Mouse (Mus musculus) embryonic facial prominence, embryonic 10.5 days (tissue): Measurements from ENCODE around the gene Plekhb2. TPM values are rescaled to one million over a fixed set of nuclear protein-coding genes. Genes with fewer than 3 reads are reported as not detected.
A peak's percentile ranks its signal among the peaks of the same experiment; 100 is the strongest.

Experiments used
- DNase-seq: peaks from one replicate; pipeline ENCODE4 v3.0.0-alpha.2; 2017; ENCODE audit warnings: low spot score
- H3K27ac ChIP-seq: fragments of 300-500 bp; sonication (generic); replicated peaks from 2 replicates; pipeline ENCODE4 v1.5.1; 2016; ENCODE audit warnings: mild to moderate bottlenecking
- H3K27me3 ChIP-seq: fragments of 300-500 bp; sonication (generic); replicated peaks from 2 replicates; pipeline ENCODE4 v1.6.1; 2016; ENCODE audit warnings: low read depth, mild to moderate bottlenecking; ENCODE audit not compliant: poor library complexity, severe bottlenecking
- H3K36me3 ChIP-seq: fragments of 300-500 bp; sonication (generic); replicated peaks from 2 replicates; pipeline ENCODE4 v1.6.1; 2016; ENCODE audit warnings: mild to moderate bottlenecking, moderate library complexity
- H3K4me1 ChIP-seq: fragments of 300-500 bp; sonication (generic); 2 replicates; pipeline ENCODE4 v1.6.1; 2016
- H3K4me3 ChIP-seq: fragments of 300-500 bp; sonication (generic); 2 replicates; pipeline ENCODE4 v1.5.1; 2016; ENCODE audit warnings: mild to moderate bottlenecking, moderate library complexity
- H3K9me3 ChIP-seq: fragments of 300-500 bp; sonication (generic); 2 replicates; pipeline ENCODE4 v1.6.1; 2016; ENCODE audit warnings: mild to moderate bottlenecking
- WGBS: fragments of 180-500 bp; shearing (Covaris S2); methylation state at CpG from one replicate; pipeline ENCODE4 v1.1.7; 2016; 5-methylcytosine and 5-hydroxymethylcytosine counted together
- polyA plus RNA-seq: library from polyadenylated mRNA; unstranded; fragments of >200 nt; fragmentation: Nextera tagmentation; extraction: Ambion mirVana; gene quantifications from 2 replicates; pipeline ENCODE4 v1.2.1, GENCODE M21; 2016

Plekhb2 gene
- polyA plus RNA-seq, 1 experiment from 2014 or later: 24.6 TPM

DNA sequence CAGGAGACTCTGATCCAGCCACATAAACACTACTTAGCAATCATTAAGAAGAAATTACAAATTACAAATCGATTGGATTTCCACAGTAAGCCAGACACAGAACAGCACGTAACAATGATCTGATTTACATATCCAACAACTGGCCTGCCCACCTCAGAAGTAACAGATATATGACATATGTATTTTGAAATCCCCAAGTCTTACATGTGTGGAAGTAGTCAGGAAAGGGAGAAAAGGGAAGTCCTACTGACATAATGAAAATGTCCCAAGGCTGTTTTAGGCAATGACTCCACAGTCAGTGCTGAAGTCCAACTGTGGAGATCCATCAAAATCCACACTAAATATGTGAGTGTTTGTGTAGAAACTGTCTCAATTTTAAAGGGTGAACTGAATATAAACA is 28.4 kb upstream of the Plekhb2 start:
- Histone ChIP-seq H3K27me3 (no peaks in the 10 kb centered on the region), H3K4me3 (no peak overlapping the region), H3K9me3 (no peaks in the 10 kb centered on the region), H3K27ac (no peak overlapping the region), H3K4me1 (no peaks in the 10 kb centered on the region), H3K36me3 (peaks cover 100% of the 10 kb centered on the region)
- WGBS: 98% methylated on average over 2 of the region's 2 CpGs
- DNase-seq: no peak

DNA sequence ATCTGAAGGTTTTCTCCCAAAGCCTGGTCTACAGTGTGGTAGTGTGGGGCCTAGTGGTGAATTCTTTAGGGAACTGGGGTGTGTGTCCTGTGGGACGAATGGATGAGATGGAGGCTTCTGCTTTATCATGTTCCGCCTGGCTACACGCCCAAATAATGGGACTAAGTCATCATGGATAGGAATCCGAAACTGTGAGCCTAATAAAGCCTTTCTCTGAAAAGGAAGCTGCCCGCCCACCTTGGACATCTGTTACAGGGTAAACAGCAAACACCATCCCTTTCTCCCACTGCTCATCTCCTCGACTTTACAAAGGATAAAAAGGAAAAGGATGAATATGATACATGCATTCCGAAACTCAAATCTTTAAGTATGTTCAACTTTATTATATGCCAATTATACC is 27.8 kb upstream of the Plekhb2 start:
- peaks cover 100% of the 10 kb centered on the region for H3K36me3 ChIP-seq
- H3K27me3 ChIP-seq: no peaks in the 10 kb centered on the region
- no peak overlapping the region for H3K4me3 ChIP-seq
- H3K4me1 ChIP-seq: no peaks in the 10 kb centered on the region
- no peaks in the 10 kb centered on the region for H3K9me3 ChIP-seq
- H3K27ac ChIP-seq: no peak overlapping the region
- WGBS: 91% methylated on average over 7 of the region's 7 CpGs
- no peak for DNase-seq

DNA sequence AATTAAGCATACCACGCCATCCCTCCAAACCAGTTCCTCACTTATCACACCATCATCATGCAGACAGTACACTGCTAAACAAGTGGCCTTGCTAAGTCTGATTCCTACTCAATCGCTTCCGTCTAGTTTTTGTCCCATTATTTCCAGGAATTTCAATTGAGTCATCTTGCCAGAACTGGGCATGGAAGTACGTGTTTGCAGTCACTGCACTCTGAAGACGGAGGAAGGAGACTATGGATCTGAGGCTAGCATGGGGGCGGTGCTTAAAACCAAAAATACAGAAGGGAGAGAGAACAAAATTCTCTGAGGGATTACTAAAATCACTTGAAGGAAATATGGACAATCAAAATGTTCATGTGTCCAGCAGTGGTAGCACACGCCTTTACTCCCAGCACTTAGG is 27.0 kb upstream of the Plekhb2 start:
- Histone ChIP-seq H3K9me3 (no peaks in the 10 kb centered on the region), H3K27me3 (no peaks in the 10 kb centered on the region), H3K36me3 (peaks cover 100% of the 10 kb centered on the region), H3K27ac (no peak overlapping the region), H3K4me1 (no peaks in the 10 kb centered on the region), H3K4me3 (no peak overlapping the region)
- 93% methylated on average over 7 of the region's 7 CpGs for WGBS
- no peak for DNase-seq

DNA sequence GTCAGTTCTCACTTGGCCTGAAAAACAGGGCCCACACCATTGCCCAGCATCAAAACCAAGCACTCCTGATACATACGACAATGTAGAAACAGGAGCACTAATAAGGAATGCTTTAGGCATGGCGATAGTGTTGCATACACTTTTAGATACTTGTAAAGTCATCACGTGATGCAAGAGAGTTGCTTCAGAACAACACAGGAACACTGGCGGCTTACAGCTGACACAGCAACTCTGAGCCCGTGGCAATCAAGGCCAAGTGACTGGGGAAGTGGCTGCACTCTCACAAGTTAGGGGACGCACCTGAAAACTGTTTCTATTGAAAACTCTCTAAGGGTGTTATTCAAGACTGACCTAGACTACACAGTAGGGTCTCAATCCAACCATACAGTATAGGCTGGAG is 26.4 kb upstream of the Plekhb2 start:
- no peak overlapping the region for H3K4me3 ChIP-seq
- peaks cover 100% of the 10 kb centered on the region for H3K36me3 ChIP-seq
- no peak overlapping the region for H3K27ac ChIP-seq
- H3K9me3 ChIP-seq: no peaks in the 10 kb centered on the region
- no peaks in the 10 kb centered on the region for H3K27me3 ChIP-seq
- 91% methylated on average over 6 of the region's 6 CpGs for WGBS
- no peak for DNase-seq
- no peaks in the 10 kb centered on the region for H3K4me1 ChIP-seq

DNA sequence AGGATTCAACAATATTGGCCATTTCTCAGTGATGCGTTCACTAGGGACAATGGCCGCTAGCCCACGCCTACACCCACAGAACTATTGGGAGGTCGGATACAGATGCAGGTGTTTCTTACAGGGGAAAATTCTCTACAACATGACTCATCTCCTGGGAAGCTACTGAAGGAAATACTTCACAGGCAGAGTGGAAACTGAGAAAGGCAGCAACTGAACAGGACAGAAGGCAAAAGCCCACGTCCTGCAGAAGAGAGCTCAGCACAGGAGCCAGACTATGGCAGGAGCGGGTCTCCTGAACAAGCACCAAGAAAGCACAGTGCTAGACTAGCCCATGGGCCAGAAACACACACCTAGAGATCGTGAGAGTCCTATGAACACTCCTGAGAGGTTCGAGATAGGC is 25.6 kb upstream of the Plekhb2 start:
- H3K27ac ChIP-seq: no peak overlapping the region
- no peak for DNase-seq
- no peak overlapping the region for H3K4me3 ChIP-seq
- no peaks in the 10 kb centered on the region for H3K4me1 ChIP-seq
- no peaks in the 10 kb centered on the region for H3K27me3 ChIP-seq
- no peaks in the 10 kb centered on the region for H3K9me3 ChIP-seq
- H3K36me3 ChIP-seq: peaks cover 100% of the 10 kb centered on the region
- WGBS: 91% methylated on average over 8 of the region's 8 CpGs

DNA sequence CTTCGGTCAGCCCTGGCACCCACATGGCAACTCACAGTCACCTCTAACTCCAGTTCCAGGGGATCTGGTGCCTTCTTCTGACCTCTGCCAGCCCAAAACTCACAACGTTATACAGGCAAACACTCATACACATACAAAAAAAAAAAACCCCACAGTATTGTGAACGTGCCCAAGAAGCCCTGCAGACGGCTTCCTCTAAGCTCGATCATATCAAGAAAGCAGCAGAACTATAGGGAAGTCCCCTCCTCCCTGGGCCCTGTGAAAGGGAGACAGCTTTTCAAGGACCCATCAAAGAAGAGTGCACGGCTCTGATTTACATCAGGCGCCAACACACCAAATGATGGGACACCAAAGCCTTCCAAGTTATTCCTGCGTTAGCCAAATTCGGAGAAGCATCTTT is 23.9 kb upstream of the Plekhb2 start:
- Histone ChIP-seq H3K27me3 (no peaks in the 10 kb centered on the region), H3K36me3 (peaks cover 99% of the 10 kb centered on the region), H3K4me1 (peaks cover 7% of the 10 kb centered on the region; the same call in 1 of the 2 replicates), H3K9me3 (no peaks in the 10 kb centered on the region), H3K4me3 (no peak overlapping the region), H3K27ac (no peak overlapping the region)
- 96% methylated on average over 9 of the region's 9 CpGs for WGBS
- DNase-seq: no peak

DNA sequence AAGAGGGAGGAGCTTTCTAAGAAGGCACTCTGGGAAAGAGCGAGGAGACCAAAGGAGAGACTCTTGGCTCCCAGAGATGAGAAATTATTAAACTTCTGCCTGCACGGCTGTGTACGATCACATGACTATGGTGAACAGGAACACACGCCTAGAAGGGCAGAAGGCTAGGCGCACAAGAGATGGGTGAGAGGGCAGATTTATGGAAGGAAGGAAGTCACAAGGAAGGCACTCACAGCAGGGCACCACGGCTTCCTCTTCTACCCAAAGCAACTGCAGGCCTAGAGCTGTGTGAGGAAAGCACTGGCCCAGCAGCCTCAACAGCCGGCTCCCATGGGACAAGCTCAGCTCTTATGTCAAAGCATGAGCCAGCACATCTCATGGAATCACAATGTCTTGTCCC is 21.9 kb upstream of the Plekhb2 start:
- WGBS: 88% methylated on average over 7 of the region's 7 CpGs
- Histone ChIP-seq H3K9me3 (no peaks in the 10 kb centered on the region), H3K36me3 (peaks cover 99% of the 10 kb centered on the region), H3K27ac (no peak overlapping the region), H3K4me1 (peaks cover 10% of the 10 kb centered on the region; the same call in 1 of the 2 replicates), H3K4me3 (no peak overlapping the region), H3K27me3 (no peaks in the 10 kb centered on the region)
- DNase-seq: no peak

DNA sequence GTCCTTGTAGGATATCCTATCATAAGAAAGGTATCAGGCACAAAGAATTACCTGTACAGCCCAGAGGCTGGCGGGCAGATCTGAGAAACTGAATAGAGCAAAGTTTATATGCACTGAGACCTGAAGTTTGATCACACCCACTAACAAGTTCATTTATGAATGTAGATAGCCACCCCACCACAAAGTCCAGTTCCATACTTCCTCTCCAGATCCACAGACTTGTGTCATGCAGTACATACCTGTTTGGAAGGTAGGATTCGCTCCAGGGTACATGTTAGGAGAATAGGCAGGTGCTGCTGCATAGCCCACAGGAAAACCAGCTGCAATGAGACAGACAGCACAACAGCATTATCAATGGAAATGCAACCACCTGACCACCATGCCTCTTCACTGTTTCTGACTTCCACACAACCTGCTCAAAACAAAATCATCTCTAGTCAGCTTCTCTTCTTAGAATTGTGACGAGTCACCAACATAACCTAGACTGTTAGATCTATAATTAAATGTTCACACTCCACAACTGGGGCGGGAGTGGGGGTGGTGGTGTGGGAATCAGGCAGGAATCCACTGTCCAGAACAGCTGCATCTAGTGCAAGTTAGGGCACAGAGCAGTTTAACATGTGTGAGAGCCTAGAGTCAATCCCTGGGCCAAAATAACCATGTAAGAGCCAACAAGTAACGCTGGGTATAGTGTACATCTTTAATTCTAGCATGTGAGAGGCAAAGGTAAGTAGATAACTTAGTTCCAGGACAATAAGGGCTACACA is 21.1 kb upstream of the Plekhb2 start:
- H3K36me3 ChIP-seq: peaks cover 99% of the 10 kb centered on the region
- WGBS: 95% methylated on average over 5 of the region's 5 CpGs
- no peaks in the 10 kb centered on the region for H3K9me3 ChIP-seq
- H3K27me3 ChIP-seq: no peaks in the 10 kb centered on the region
- H3K4me1 ChIP-seq: peaks cover 10% of the 10 kb centered on the region; the same call in 1 of the 2 replicates
- no peak overlapping the region for H3K27ac ChIP-seq
- DNase-seq: no peak
- H3K4me3 ChIP-seq: no peak overlapping the region

DNA sequence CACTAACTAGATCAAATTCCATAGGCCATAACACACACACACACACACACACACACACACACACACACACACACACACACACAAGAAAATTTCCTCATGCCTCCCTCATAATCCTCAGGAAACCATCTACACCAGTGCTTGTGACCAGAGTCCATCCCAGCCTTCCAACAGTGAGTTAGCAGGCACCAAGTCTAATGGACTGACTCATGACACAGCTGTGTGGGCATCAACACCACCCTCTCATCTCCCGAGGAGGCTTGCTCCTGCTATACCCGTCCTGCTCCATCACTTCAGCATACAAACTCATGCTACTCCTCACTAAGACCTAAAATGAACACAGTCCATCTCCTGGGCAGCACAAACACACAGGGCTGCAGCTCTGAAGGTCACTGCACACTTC is 18.8 kb upstream of the Plekhb2 start:
- H3K27me3 ChIP-seq: no peaks in the 10 kb centered on the region
- H3K4me1 ChIP-seq: peaks cover 15% of the 10 kb centered on the region; the same call in 1 of the 2 replicates
- peaks cover 99% of the 10 kb centered on the region for H3K36me3 ChIP-seq
- no peak for DNase-seq
- H3K27ac ChIP-seq: no peak overlapping the region
- H3K9me3 ChIP-seq: no peaks in the 10 kb centered on the region
- 87% methylated on average over 2 of the region's 2 CpGs for WGBS
- H3K4me3 ChIP-seq: no peak overlapping the region

DNA sequence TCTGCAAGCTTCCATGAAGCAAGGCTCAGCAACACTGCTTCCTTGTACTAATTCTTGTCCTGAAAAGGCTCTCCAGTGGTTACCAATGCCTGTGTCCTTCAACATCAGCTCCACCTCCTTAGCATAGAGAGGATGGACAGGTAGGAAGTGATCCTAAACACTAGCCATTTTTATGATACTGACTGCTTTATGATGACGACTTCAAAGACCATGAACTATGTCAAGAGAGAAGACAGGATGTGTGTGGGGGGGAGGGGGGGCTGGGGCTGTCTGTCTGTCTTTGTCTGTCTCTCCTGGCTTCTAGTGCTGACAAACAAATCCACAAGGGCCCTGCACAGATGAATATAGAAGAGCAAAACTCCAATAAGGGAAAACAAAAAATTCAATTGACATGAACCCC is 18.4 kb upstream of the Plekhb2 start:
- Histone ChIP-seq H3K4me3 (no peak overlapping the region), H3K9me3 (no peaks in the 10 kb centered on the region), H3K27ac (no peak overlapping the region), H3K4me1 (peaks cover 15% of the 10 kb centered on the region; the same call in 1 of the 2 replicates), H3K36me3 (peaks cover 99% of the 10 kb centered on the region), H3K27me3 (no peaks in the 10 kb centered on the region)
- WGBS: 81% methylated on average over 1 of the region's 1 CpGs
- DNase-seq: no peak

DNA sequence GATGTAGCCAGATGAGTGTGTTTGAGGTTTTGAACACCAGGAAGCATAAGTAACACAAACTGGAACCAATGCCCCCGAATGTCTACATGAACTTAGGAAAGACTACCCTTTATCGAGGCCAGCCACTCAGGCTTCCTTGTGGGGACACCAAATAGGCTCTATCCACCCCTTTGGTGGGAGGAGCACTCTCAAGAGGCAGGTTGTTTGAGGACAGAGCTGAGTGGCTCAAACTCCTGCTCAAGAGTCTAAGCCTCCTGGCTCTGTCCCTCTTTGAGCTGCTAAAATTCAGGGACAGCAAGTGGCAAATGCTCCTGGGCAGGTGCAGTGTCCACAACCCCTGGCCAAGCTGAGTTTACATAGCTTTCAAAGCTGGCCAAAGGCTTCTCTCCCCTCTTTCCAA is 14.9 kb upstream of the Plekhb2 start:
- H3K27me3 ChIP-seq: no peaks in the 10 kb centered on the region
- H3K4me3 ChIP-seq: no peak overlapping the region
- H3K4me1 ChIP-seq: peaks cover 29% of the 10 kb centered on the region
- DNase-seq: no peak
- 86% methylated on average over 2 of the region's 2 CpGs for WGBS
- H3K36me3 ChIP-seq: peaks cover 88% of the 10 kb centered on the region
- no peaks in the 10 kb centered on the region for H3K9me3 ChIP-seq
- H3K27ac ChIP-seq: no peak overlapping the region

DNA sequence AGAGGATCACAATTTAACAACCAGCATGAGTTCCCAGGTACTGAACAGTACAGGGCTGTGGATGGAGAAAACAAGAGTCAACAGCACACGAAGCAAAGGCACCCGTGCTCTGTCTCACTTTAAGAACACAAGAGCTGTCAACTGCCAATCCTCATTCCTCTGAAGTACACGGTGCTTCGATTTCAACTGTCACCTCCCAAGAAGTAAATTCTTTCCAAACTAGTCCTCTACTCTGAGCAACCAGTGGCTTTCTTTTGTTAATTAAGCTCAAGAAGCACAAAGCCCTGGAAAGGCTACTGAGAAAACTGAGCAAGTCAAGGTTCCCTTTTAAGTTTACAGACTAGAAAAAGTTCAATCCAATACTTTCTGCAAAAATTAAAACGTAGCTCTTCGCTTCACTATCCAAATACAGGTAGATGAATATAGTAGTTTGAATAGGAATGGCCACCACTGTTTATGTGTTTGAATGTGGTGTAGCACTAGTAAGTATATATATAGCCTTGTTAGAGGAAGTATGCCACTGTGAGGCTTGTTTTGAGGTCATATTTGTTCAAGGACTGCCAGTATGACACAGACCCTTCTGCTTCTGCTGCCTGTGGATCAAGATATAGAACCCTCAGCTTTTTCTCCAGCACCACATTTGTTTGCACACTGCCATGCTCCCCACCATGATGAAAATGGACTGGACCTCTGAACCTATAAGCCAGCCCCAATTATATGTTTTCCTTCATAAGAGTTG is 11.7 kb upstream of the Plekhb2 start:
- peaks cover 62% of the 10 kb centered on the region for H3K36me3 ChIP-seq
- H3K9me3 ChIP-seq: no peaks in the 10 kb centered on the region
- H3K27me3 ChIP-seq: no peaks in the 10 kb centered on the region
- no peak overlapping the region for H3K27ac ChIP-seq
- DNase-seq: no peak
- peaks cover 37% of the 10 kb centered on the region for H3K4me1 ChIP-seq
- 78% methylated on average over 6 of the region's 6 CpGs for WGBS
- H3K4me3 ChIP-seq: no peak overlapping the region

DNA sequence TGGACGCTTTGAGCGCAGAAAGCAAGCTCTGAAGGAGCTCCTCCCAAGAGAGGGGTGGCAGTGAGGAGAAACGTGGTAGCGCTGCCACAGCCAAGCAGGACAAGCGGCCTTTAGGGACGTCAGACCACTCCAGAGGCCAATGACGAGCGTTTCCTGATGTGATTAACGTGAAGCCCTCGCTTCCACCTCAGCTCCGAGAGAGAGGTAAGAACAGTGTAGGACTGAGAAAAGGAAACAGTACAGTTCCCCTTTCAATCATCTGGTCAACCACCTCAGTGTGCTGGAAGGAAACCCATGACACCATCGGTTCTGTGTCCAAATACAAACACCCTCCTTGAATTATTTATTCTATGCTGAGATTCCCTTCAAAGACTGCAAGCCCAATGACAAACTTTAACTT is 10.5 kb upstream of the Plekhb2 start:
- Histone ChIP-seq H3K4me3 (peak overlapping the region; percentile 3; the same call in 1 of the 2 replicates), H3K4me1 (peaks cover 38% of the 10 kb centered on the region), H3K27me3 (no peaks in the 10 kb centered on the region), H3K36me3 (peaks cover 50% of the 10 kb centered on the region), H3K9me3 (no peaks in the 10 kb centered on the region), H3K27ac (no peak overlapping the region)
- DNase-seq: no peak
- 69% methylated on average over 12 of the region's 12 CpGs for WGBS
